Mouse (Mus musculus): ENCODE data around the gene Ros1.

Ros1 gene

DNA sequence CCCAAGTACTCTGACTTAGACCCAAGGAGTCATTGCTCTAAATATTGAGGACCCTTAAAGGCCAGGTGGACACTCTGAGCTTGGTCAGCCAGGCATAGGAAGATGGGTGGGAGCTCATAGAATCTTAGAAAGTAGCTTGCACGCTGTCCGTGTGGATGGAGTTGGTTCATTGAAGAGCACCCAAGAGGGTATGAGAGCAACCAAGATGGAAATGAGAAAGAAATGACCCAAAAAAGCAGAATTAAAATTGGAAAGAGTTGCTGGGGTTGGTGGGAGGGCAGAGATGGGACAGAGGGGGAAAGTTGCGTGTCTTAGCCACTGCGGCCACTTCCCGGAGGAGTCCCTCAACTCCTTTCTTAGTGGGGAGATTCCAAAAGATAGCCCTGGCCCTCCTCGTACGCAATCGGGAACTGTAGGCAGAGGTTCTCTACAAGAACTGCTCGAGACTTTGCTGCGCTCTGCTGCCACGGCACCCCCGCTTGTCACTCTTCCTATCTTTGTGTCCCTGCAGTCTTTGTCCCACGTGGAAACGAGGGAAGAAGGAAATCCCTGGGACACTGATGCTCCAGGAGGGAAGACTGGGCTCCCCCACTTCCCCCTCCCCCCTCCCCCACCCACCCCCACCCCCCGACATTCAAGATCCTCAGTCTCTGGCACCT, 173.2 kb downstream of the Ros1 start:
- DNase-seq: no peak

DNA sequence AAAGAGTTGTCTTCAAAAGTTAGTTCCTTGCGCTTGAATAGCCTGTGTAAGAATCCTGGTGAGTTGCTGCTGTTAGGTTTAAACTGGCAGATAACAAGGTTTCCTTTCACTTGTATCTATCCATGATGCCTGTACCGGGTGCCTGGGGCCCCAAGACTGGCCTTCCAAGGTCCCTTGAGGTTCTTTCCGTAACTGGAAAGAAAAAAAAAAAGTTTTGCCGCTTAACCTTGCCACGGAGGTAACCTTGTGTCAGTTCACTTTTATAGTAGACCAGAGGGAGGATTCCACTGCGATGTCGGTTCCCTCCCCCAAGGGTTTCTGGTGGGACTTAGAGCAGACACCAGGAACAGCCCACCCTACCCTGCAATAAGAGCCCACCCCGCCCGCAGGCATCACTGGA, 173.8 kb downstream of the Ros1 start:
- DNase-seq: no peak

DNA sequence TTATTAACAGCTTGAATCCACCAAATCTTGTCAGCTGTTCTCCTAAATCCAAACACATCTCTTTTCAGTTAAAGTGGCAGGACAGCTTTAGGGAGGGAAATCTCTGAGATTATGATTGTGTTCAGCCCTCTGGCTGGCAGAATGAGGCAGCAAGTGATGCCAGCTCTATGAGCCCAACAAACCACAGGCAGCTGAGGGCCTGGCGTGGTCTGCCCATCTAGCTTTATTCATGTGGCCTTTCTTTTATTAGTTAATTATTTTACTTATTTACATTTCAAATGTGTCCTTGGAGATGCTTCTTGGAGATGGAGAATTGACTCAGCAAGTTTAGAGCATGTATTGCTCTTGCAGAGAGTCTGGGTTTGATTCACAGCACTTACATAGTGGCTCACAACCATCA, 176.6 kb downstream of the Ros1 start:
- DNase-seq: no peak
